Mouse (Mus musculus): Measurements from ENCODE around the gene Irs3.
A peak's percentile ranks its signal among the peaks of the same experiment; 100 is the strongest.

The Irs3 gene

DNA sequence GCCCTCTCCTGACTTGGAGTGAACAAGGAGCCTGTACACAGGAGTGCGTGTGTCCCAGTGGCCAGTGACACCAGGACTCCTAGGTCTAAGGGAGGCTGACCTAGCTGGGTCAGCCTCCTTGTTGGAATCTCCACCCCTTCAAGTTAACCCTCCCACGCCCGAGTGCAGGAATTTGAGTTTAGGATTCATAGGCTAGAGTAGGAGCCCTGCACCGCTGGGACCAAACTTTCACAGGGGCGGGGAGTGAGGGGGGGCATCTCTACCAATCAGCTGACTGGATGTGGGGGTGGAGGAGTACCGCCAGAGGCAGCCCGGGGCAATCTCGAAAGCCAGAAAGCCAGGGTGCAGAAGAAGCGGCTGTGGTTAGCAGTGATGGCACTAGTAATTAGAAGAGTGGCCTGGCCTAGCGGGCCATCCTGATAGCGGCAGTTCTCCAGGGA, at the start of gene Irs3:
TSS of gene Irs3 (minus strand) at position 63 of the 440 bp plus-strand sequence.
- no peak for DNase-seq (ENCODE audit: low spot score)

DNA sequence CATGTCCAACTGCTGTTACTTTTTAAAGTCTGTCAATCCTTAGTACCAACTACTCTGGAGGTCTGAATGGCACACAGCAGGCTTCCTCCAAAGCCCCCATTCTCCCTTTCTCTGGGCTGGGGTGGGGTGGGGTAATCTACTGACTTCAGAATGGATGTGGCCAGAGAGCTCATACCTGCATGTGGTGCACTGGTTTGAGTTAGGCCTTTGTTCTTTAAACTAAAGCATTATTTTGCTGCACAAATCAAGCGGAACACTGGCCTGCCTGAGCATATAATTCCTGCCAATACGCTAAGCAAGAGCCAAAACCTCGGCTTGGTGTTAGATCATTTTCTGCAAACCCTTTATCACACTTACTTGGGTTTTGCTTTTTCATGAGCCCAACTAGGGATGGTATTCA, 49.3 kb upstream of the Irs3 start:
- no peak for DNase-seq (ENCODE audit: low spot score)

DNA sequence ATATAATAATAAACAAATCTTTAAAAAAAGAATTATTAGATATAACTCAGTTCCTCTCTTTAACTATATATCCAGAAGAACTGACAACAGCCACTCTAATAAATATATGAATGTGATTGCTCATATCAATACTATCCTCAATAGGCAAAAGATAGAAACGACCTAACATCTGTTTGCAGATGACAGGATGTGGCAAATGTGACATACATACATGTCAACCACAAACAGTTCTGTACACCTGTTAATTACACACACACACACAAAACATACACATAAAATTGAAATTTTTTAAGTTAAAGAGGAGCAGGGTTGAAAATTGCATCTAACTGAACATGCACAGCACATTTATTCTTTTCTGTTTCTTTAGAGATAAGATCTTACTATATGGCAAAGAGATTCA, 46.4 kb upstream of the Irs3 start:
- DNase-seq (ENCODE audit: low spot score): no peak

DNA sequence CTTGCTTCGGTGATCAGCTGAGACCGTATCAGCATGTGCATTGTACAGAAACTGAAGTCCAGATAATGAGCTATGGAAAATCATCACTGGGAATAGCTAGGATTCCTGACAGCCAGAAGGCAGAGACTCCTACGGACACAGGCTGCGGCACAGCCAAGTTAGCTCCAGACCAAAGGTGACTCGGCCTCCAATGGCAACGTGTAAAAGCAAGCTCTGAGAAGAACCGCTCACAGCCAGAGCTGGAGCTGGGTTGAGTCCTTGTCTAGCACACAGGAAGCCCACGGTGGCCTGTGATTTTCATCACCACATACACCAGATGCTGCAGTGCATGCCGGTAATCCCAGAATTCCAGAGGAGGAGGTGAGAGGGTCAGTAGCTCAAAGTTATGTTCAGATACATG, 45.0 kb upstream of the Irs3 start:
- no peak for DNase-seq (ENCODE audit: low spot score)

DNA sequence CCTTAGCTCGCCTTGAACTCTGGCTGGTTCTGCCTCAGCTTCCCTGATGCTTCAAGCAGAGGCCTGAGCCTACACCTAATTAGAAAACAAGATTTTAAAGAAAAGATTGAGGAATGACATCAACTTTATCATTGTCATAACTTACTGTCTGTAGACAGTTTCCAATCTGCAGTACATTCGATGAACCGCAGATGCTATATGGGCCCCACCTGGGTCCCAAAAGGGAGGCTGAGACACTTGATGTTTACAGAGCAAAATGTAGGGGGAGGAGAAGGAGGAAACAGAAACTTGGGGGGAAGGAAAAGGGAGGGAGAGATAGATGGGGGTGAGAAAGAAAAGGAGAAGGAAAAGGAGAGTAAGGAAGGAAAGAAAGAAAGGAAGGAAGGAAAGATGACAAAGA, 44.5 kb upstream of the Irs3 start:
- no peak for DNase-seq (ENCODE audit: low spot score)

DNA sequence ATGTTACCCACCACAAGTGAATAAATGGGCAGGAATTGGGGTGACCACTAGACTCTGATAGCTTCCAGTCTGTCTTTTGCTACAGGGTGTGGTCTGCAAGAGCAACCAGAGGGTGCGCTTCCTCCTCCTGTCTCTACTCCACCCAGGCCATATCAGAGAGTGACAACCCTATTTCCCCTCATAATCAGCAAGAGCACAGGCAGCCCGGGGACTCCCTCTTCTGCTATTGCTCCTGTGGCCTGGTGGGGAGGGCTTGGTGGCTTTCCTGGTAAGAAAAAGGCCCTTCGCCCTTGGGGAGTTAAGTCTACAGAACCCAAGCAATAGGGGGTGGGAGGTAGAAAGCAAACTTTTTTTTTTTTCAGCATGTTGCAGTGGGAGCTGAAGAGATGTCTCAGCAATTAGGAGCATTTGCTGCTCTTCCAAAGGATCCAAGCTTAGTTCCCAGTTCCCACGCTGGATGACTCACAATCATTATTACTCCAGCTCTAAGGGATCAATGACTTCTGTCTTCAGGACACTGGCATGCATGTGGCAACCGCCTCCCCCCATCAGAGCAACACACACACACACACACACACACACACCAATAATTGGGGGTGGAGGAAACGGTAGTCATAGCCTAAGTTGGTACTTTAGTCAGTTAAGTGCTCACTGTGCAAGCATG, 40.7 kb upstream of the Irs3 start:
- no peak for DNase-seq (ENCODE audit: low spot score)

DNA sequence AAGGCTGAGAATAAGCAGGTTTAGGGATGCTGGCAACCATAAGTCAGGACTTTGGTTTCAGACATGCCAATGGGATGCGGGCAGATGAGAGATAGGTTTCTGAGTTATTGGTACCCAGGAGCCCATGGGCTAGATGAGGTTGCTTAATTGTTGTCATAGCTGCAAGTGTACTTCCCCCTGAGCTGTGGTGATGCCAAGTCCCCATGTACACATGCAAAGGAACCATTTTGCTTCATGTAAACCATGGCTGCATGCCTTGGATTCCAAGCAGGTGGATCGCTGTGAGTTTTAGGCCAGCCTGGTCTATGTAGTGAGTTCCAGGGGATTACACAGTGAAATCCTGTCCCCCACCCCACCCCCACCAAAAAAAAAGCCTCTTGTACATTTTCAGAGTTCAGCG, 40.1 kb upstream of the Irs3 start:
- DNase-seq (ENCODE audit: low spot score): no peak

DNA sequence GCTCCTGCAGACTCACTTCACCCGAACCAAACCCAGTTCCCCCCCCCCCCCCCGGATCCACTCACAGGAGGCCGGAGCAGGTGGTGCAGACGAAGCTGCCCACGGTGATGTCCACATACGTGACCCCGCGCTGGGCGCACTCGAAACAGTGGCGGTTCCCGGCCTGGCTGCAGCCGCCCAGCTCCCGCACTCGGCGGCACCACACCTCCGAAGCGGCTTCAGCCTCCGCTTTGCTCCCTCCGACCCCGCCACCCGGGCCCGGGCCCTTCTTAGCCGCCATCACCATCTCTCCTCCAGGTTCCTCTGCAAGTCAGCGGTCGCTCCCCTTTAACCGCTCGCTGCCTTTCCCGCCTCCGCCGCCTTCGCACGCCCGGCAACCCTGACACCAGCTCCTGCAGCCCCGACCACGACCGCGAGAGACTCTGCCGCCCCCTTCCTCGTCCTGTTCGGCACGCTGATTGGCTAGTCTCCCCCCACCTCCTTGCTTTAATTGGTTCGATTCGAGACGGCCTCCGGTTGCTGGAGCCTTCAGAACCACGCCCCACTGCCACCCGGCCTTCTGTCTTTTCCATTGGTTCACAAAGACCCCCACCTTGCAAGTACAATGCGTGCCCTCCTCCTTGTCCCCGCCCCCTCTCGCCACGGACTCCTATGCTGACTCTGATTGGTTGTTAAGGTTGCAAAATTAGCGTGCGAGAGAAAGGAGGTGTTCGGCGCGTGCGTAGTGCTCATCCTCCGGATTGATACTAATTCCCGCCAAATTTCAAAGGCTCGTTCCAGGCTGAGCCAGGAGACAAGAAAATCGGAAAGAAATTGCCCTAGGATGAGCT, 39.0 kb upstream of the Irs3 start, which contains the start of gene Agfg2:
TSS of gene Agfg2 (minus strand) at position 433 of the 830 bp plus-strand sequence.
- DNase-seq (ENCODE audit: low spot score): peak; percentile 78

DNA sequence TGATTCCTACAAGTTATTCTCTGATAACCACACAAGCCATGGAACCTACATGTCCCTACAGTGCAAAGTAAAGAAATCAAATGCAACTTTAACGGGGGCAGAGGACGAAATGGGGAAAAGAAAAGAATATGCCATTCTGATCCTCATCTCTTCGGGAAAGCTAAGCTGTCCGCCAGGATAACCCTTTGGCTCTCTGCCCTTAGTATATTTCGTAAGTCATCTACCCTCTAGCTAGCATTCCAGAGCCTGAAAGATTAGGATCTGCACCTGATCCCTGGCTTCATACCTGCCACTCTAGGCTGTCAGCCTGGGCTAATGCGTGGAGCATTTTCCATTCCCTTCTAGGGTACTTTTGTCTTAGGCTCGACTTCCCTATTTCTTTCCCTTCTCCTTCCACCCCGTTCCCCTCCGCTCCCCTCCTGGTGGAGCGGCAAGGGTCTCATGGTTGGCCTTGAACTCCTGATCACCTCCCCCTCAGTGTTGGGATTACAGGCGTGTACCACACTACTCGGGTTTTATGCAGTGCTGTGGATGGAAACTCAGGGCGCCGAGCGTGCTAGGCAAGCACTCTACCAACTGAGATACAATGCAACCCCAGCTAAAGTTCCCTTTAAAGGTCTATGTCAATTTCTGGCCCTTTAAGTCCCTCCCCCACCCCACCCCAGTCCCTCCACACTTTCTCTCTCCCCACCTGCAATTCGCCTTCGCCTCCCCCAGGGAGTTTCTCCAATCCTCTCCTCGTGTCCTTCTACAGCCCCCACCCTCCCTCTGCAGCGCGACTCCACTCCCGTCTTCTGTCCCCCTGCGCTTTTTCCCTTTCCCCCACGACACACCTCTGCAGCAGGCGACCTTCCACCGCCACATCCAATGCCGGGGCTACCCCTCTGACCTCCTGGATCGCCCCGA, 38.1 kb upstream of the Irs3 start:
- no peak for DNase-seq (ENCODE audit: low spot score)

DNA sequence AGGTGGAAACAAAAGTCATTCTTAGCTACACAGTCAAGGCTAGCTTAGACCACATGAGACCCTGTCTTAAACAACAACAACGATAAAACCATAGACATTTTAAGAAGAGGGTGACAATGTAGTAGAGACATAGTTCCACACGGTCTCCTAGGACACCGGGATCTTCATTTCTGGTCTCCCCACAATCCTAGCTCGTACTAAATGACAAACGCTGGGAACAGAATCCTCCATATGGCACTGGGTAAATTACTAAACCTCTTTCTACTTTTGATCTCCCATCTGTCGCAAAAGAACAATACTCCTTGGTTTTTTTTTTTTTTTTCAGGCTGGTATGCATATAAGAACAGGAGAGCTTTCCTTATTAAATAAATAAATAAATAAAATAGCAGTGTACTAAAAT, 37.0 kb upstream of the Irs3 start:
- no peak for DNase-seq (ENCODE audit: low spot score)

DNA sequence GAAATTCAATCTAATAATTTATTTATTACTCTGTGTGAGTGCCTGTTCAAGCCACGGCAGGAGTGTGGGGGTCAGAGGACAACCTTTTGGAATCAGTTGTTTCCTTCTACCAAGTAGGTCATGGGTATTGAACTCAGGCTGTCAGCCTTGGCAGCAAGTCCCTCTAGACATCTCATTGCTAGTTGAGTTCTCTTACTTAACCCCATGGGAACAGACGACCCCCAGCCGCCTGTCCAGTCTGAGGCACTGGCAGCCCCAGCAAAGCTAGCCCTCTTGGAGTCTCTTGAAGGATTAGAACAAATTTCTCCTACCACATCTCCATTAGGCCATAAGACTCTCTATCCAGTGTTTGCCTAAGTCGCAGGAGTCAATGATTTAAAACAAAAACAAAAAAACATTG, 34.2 kb upstream of the Irs3 start:
- DNase-seq (ENCODE audit: low spot score): no peak

DNA sequence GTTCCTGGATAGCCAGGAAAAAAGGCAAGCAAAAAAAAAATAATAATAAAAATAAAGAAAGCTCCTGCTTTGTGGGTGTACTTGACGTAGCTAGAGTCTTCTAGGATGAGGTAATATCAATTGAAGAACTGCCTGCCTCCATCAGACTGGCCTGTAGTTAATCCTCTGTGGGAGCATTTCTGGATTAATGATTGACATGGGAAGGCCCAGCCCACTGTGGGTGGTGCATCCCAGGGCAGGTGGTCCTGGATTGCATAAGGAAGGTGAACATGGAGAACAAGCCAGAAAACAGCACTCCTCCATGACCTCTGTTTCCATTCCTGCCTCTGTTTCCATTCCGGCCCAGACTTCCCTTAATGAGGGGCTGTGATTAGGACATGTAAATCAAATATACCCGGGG, 33.2 kb upstream of the Irs3 start:
- no peak for DNase-seq (ENCODE audit: low spot score)

DNA sequence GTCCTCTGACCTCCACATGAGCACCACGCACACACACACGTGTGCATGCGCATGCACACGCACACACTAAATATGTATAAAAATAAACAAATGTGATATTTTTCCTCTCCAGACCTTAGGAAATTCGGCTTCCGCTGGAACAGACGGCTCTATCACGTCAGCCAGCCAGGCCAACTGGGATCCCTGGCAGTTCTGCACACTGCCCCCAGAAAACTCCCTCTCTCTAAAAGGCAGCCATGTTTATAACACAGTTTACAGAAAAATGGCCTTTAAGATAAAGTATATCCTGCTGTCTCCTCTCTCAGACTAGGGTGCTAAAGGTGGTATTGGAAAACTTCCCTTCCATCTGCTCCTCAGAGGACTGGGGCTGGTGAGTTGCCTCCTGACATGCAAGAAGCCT, 32.3 kb upstream of the Irs3 start:
- DNase-seq (ENCODE audit: low spot score): no peak

DNA sequence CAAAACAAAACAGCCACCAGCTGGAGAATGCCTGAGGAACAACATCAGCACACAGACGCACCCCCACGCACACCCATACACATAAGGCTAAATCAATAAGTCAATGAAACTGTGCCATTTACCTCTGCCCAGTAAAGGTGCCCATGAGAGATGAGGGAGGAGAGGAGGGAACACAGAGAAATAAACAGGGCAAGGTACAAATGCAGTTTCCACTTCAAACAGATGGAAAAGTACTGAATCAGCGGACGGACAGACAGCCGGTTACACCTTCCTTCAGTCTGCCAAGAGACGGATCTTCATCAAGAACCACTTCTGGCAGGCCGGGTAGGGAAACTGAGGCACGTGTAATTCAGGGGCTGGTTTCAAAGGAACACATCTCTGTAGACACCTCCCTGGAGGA, 29.3 kb upstream of the Irs3 start:
- DNase-seq (ENCODE audit: low spot score): no peak

DNA sequence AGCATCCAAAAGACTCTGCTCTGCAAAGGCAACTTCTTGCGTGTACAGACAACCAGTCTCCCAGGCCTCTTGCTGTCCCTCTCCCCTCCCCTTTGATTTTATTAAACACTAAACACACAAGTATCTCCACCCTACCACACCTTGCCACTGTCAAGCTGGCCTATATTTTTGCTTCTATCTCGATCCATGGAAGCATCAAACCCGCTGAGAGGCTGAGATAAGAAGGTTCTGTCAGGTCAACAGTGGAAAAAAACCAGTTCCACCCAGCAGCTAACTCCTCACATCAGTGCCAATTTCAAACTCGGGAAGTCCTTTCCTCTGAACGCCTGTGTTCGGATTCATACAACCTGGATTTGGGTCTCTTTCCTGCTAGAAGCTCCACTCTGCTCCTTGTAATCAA, 27.5 kb upstream of the Irs3 start:
- no peak for DNase-seq (ENCODE audit: low spot score)

DNA sequence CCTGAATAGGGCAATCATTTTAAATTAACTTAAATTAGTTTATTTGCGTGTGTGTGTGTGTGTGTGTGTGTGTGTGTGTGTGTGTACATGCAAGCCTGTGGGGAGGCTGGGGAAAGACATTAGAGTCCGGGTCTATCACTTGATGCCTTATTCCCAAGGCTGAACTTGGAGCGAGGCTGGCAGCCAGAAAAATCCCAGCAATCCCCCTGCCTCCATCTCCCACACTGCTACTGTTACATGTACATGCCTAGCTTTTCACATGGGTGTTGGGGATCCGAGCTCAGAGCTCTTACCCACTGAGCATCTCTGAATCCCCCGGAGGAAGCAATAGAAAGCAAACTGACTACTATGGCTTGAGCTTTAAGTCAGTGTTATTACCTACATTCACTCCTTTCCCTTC, 26.8 kb upstream of the Irs3 start:
- DNase-seq (ENCODE audit: low spot score): no peak

DNA sequence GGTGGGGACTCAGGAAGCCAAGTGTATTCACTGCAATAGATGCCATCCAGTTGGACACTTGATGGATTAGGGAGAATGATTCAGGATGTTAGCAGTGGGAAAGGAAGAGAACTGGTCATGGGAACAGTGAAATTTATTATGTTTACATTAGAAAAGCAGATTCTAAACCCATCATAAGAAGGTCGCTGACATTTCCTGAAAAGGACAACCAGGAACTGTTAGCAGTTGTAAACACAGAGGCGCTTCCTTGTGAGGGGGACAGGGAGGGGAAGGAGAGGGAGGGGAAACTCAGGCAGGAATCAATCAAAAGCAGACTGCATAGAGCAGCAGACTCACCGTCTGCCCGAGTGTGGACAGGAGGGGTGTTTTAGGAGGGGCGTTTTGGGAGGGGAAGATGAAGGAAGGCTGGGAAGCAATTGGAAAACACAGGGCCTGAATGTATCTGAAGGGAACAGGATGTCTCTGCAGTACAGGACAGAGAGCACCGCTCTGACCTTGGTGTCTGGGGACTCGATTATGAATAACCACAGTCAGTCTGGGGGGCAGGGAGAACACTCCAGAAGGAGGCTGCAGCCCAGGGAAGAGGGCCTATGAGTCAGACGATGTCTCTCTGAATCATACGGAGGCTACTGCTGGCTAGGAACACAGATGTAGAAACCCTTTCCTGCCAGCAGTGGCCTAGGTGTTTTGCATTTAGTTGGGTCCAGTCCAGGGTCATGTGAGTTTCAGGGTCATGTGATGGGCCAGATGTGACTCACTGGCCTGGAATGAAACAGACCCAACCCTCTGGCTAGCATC, 26.1 kb upstream of the Irs3 start:
- no peak for DNase-seq (ENCODE audit: low spot score)

DNA sequence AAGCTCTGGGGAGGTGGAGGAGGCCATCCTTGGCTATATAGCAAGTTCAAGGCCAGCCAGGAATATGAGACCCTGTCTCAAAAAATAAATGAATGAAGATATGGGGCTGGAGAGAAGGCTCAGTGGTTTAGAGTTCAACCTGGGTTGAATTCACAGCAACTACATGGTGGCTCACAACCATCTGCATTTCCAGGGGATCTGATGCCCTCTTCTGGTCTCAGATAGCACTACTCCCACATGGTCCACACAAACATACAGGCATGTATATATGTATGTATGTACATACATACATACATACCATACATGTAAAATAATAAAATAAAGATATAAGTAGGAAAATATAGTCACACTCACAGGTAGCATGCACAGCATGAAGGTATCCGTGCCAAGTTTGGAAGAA, 24.7 kb upstream of the Irs3 start:
- DNase-seq (ENCODE audit: low spot score): no peak

DNA sequence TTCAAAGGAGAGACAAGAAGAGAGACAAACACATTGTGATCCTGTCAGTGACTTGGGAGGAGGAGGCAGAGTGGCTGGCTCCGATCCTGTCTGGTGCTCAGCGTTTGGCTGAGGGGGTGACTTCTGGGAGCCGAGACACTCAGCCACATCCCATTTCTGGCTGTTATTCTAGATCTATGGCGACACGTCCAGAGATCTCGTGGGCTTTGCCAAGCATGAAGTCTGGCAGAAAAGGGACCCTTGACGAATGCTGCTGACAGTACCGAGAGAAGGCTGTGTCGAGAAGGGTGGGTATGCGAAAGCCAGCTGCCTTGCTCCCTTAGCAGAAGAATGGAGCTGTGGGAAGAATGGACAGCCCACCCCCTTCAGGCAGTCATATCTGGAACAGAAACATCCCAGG, 23.5 kb upstream of the Irs3 start:
- DNase-seq (ENCODE audit: low spot score): no peak

DNA sequence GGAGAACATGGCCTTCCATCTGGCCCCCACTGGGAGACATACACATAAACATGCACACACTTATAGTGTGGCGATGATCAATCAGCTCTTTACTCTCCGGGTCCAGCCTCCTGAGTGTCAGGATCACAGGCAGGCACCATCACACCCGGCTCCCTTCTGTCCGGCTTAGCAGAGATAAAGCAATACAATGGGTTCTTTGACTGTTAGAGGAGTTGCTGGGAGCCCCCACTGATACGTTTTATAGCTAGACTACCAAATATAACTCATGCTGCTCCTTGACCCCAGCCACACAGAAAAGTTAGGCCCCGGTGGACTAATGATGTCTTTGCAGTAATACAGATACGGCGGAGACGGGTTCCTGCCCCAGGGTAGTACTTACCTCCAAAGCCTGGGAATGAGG, 17.5 kb upstream of the Irs3 start:
- DNase-seq (ENCODE audit: low spot score): no peak

DNA sequence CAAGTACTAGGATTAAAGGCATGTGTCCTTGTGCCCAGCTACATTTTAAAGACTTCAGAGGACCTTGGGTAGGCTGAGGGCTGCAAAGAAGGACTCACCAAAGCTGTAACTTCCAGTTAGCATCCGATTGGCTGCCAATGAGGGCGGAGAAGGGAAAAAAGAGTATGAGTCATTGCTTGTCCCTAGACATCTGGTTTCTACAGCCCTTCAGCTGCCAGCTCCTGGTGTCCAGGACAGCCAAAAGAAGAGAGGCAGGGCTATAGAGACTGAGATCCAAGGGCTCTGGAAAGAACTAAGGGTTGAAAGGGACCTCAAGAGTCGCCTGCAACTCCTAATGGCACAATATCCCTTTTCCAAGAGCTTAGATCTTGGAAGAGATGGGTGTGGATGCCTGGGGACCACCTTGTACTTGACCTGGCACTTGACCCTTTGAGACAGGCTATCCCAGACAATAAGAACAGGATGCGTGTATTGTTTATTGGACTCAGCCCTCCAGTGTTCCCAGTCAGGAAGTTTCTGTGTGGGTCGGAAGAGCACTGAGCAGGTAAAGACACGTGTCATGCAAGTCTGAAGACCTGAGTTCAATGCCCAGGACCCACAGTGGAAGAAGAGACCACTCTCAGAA, 14.7 kb upstream of the Irs3 start:
- no peak for DNase-seq (ENCODE audit: low spot score)
